Mouse (Mus musculus): ENCODE measurements around the gene Tirap. TPM values are rescaled to one million over a fixed set of nuclear protein-coding genes. Genes with fewer than 3 reads are reported as not detected.
"Not testable (repeated sequence)": the region's sequence is repeated elsewhere in the genome, so short reads cannot be mapped to it uniquely, and the experiment has no call there.

Tirap gene
- total RNA-seq, 4 experiments from 2014 or later = 2.6 to 6.6 (median 3.2) TPM

GRCm38 (mm10) chr9:35152923-35153322 is 47.2 kb downstream of the Tirap start:
- no peak for DNase-seq (ENCODE audit: low spot score in 2 of 2)

- DNase-seq (ENCODE audit: low spot score in 2 of 2) = not testable (repeated sequence)
Observed at GRCm38 (mm10) chr9:35148822-35149221, 51.3 kb downstream of the Tirap start.

GRCm38 (mm10) chr9:35147261-35147660 is 52.8 kb downstream of the Tirap start:
- not testable (repeated sequence) for DNase-seq (ENCODE audit: low spot score in 2 of 2)

- DNase-seq (ENCODE audit: low spot score in 2 of 2) = no peak
Observed at GRCm38 (mm10) chr9:35145829-35146228, 54.3 kb downstream of the Tirap start.

- DNase-seq (ENCODE audit: low spot score in 2 of 2) = no peak
Observed at GRCm38 (mm10) chr9:35145118-35145517, 55.0 kb downstream of the Tirap start.

GRCm38 (mm10) chr9:35142221-35142620 is 57.9 kb downstream of the Tirap start:
- DNase-seq (ENCODE audit: low spot score in 2 of 2) = no peak

GRCm38 (mm10) chr9:35139231-35139744 is 60.8 kb downstream of the Tirap start:
- no peak for DNase-seq (ENCODE audit: low spot score in 2 of 2)

GRCm38 (mm10) chr9:35138029-35138428 is 62.1 kb downstream of the Tirap start:
- no peak for DNase-seq (ENCODE audit: low spot score in 2 of 2)

GRCm38 (mm10) chr9:35135575-35135974 is 64.5 kb downstream of the Tirap start:
- DNase-seq (ENCODE audit: low spot score in 2 of 2) = no peak

Other genes with a start within 250 kb of the Tirap start
- 10 to 100 TPM; 23.3 to 29.6 (median 26.6) TPM for gene St3gal4, start 81.0 kb downstream of the Tirap start, total RNA-seq (2022)
- 10 to 100 TPM; 17.7 to 20.0 (median 18.2) TPM for gene Dcps, start 24.2 kb downstream of the Tirap start, total RNA-seq (2022)
- gene Srpr, start 116 bp downstream of the Tirap start, total RNA-seq (2022) = 10 to 100 TPM; 62.5 to 86.8 (median 73.2) TPM
- gene Foxred1, start 10.8 kb upstream of the Tirap start, total RNA-seq (2022) = 10 to 100 TPM; 33.3 to 46.1 (median 38.3) TPM
- 10 to 100 TPM; 23.9 to 32.9 (median 27.7) TPM for gene Fam118b, start 67.5 kb upstream of the Tirap start, total RNA-seq (2022)
- gene Rpusd4, start 67.6 kb upstream of the Tirap start, total RNA-seq (2022) = 10 to 100 TPM; 11.8 to 12.9 (median 12.1) TPM
- gene Cdon, start 220.8 kb upstream of the Tirap start, total RNA-seq (2022) = 10 to 100 TPM; 12.6 to 13.9 (median 13.9) TPM

All from layer of hippocampus, adult 8-10 months (tissue).